13 mouse cellular contexts compared by ENCODE assay signal in genomic region chr5:116541128-116541527, GRCm38 (mm10). TPM values are rescaled to one million over a fixed set of nuclear protein-coding genes. Genes with fewer than 3 reads are reported as not detected.
DNase-seq lines count a peak whose midpoint lies in the region; ATAC-seq and TF ChIP-seq lines count a peak whose summit lies in the region.
"Had no signal": no experiment of that assay in that cellular context is flagged by ENCODE, and none has a peak within 500 bp of the region (broad histone marks: within the 10 kb centered on the region; RNA-seq: fewer than 3 reads in every experiment).

No protein-coding gene starts in this region.

- no peaks in the 10 kb centered on the region for H3K27me3 ChIP-seq in forebrain, postnatal 0 days (ENCODE audit: insufficient read depth, low read length)
- H3K27me3 ChIP-seq in forebrain, embryonic 16.5 days (replicated peaks; ENCODE audit: control insufficient read depth, insufficient read depth, low read length) = no peaks in the 10 kb centered on the region
- no peaks in the 10 kb centered on the region for H3K27me3 ChIP-seq in liver, embryonic 14.5 days (ENCODE audit: control insufficient read depth, insufficient read depth, low read length)
- H3K27me3 ChIP-seq in ES-Bruce4 (ENCODE audit: control insufficient read depth, insufficient read depth, low read length, poor library complexity, severe bottlenecking) = no peaks in the 10 kb centered on the region
- H3K27me3 ChIP-seq: hindbrain, embryonic 13.5 days had no signal

- no peak for ATAC-seq in forebrain, postnatal 0 days
- ATAC-seq in forebrain, embryonic 16.5 days = no peak
- no peak for ATAC-seq in liver, embryonic 14.5 days (ENCODE audit: insufficient read depth)

- no peak overlapping the region for H3K4me3 ChIP-seq in forebrain, postnatal 0 days (ENCODE audit: low read depth, low read length)
- no peak overlapping the region for H3K4me3 ChIP-seq in forebrain, embryonic 16.5 days (replicated peaks; ENCODE audit: low read length)
- no peak overlapping the region for H3K4me3 ChIP-seq in liver, embryonic 14.5 days (ENCODE audit: insufficient read depth in 1 of 2, low read depth in 2 of 2, low read length in 2 of 2)
- H3K4me3 ChIP-seq in ES-Bruce4 (ENCODE audit: low read depth, low read length) = no peak overlapping the region
- H3K4me3 ChIP-seq: hindbrain, embryonic 13.5 days had no signal

- no peak for TF ChIP-seq POLR2A in ES-Bruce4 (IDR thresholded peaks at IDR 0.05; ENCODE audit: insufficient read depth, low read length)
- no peak for TF ChIP-seq POLR2A in brain, embryonic 14.5 days (IDR thresholded peaks at IDR 0.05; ENCODE audit: borderline replicate concordance, extremely low read depth, insufficient read depth, insufficient read length, poor library complexity, severe bottlenecking)

- no peaks in the 10 kb centered on the region for H3K36me3 ChIP-seq in forebrain, postnatal 0 days (ENCODE audit: insufficient read depth)
- H3K36me3 ChIP-seq in forebrain, embryonic 16.5 days (ENCODE audit: control insufficient read depth, insufficient read depth) = peaks cover 3% of the 10 kb centered on the region; the same call in 1 of the 2 replicates
- H3K36me3 ChIP-seq in liver, embryonic 14.5 days (replicated peaks; ENCODE audit: control insufficient read depth, insufficient read depth, low read depth) = no peaks in the 10 kb centered on the region
- H3K36me3 ChIP-seq in ES-Bruce4 (ENCODE audit: control insufficient read depth, insufficient read depth, low read length, poor library complexity, severe bottlenecking) = no peaks in the 10 kb centered on the region
- H3K36me3 ChIP-seq: hindbrain, embryonic 13.5 days had no signal

- H3K4me1 ChIP-seq in forebrain, postnatal 0 days (ENCODE audit: insufficient read depth) = peaks cover 3% of the 10 kb centered on the region; the same call in 1 of the 2 replicates
- peaks cover 14% of the 10 kb centered on the region for H3K4me1 ChIP-seq in forebrain, embryonic 16.5 days (replicated peaks; ENCODE audit: control insufficient read depth, insufficient read depth, low read length)
- no peaks in the 10 kb centered on the region for H3K4me1 ChIP-seq in liver, embryonic 14.5 days (replicated peaks; ENCODE audit: control insufficient read depth in 2 of 2, insufficient read depth in 2 of 2, low read length in 1 of 2)
- H3K4me1 ChIP-seq in ES-Bruce4 (ENCODE audit: control insufficient read depth, insufficient read depth, low read length) = no peaks in the 10 kb centered on the region

- DNase-seq in forebrain, postnatal 0 days = no peak
- no peak for DNase-seq in liver, embryonic 14.5 days (ENCODE audit: low read depth in 3 of 3, low spot score in 3 of 3)
- DNase-seq in liver = no peak
- no peak for DNase-seq in brain, embryonic 14.5 days (ENCODE audit: low read depth)
- DNase-seq in urinary bladder, postnatal 36 days (ENCODE audit: low spot score in 2 of 2) = no peak
- DNase-seq in thymus, postnatal 10 days (ENCODE audit: low spot score in 2 of 2) = no peak
- DNase-seq: cerebellum, adult 9-11 months; thymus, adult 18-20 months had no signal

- no peak overlapping the region for H3K4me2 ChIP-seq in forebrain, postnatal 0 days (ENCODE audit: low read depth)
- no peak overlapping the region for H3K4me2 ChIP-seq in forebrain, embryonic 16.5 days (ENCODE audit: low read length)
- no peak overlapping the region for H3K4me2 ChIP-seq in liver, embryonic 14.5 days (ENCODE audit: low read depth)
- H3K4me2 ChIP-seq: hindbrain, embryonic 13.5 days had no signal

- H3K27ac ChIP-seq in forebrain, postnatal 0 days (ENCODE audit: low read depth, low read length) = no peak overlapping the region
- H3K27ac ChIP-seq in forebrain, embryonic 16.5 days (ENCODE audit: low read length) = no peak overlapping the region
- no peak overlapping the region for H3K27ac ChIP-seq in liver, embryonic 14.5 days
- no peak overlapping the region for H3K27ac ChIP-seq in ES-Bruce4 (ENCODE audit: insufficient read depth, low read length)
- H3K27ac ChIP-seq: hindbrain, embryonic 13.5 days had no signal

- TF ChIP-seq EP300 in liver, embryonic 14.5 days (IDR thresholded peaks at IDR 0.05; ENCODE audit: low read depth) = no peak
- no peak for TF ChIP-seq EP300 in ES-Bruce4 (IDR thresholded peaks at IDR 0.05; ENCODE audit: insufficient read depth, low read depth, low read length)

- no peak overlapping the region for H3K9ac ChIP-seq in forebrain, postnatal 0 days
- no peak overlapping the region for H3K9ac ChIP-seq in forebrain, embryonic 16.5 days (replicated peaks; ENCODE audit: low read depth, low read length)
- H3K9ac ChIP-seq in liver, embryonic 14.5 days (replicated peaks) = no peak overlapping the region
- H3K9ac ChIP-seq in ES-Bruce4 (ENCODE audit: low read depth, poor library complexity, severe bottlenecking) = no peak overlapping the region
- H3K9ac ChIP-seq: hindbrain, embryonic 13.5 days had no signal

- peak; percentile 52 for TF ChIP-seq CTCF in forebrain, postnatal 0 days (IDR thresholded peaks at IDR 0.05; ENCODE audit: low read depth)
- TF ChIP-seq CTCF in liver, embryonic 14.5 days (IDR thresholded peaks at IDR 0.05; ENCODE audit: low read depth) = peak; percentile 31
- TF ChIP-seq CTCF in ES-Bruce4 (IDR thresholded peaks at IDR 0.05; ENCODE audit: low read depth, low read length) = peak; percentile 75
- TF ChIP-seq CTCF in brain, embryonic 14.5 days (IDR thresholded peaks at IDR 0.05; ENCODE audit: borderline replicate concordance, extremely low read depth, insufficient read depth, insufficient read length) = peak; percentile 41

- WGBS in forebrain, postnatal 0 days = 80% methylated on average over 3 of the region's 3 CpGs
- WGBS in forebrain, embryonic 16.5 days = 90% methylated on average over 3 of the region's 3 CpGs
- WGBS in liver, embryonic 14.5 days (ENCODE audit: insufficient replicate concordance) = 53% methylated on average over 3 of the region's 3 CpGs

- no peaks in the 10 kb centered on the region for H3K9me3 ChIP-seq in forebrain, postnatal 0 days (ENCODE audit: low read length)
- no peaks in the 10 kb centered on the region for H3K9me3 ChIP-seq in forebrain, embryonic 16.5 days (ENCODE audit: control insufficient read depth, low read length)
- H3K9me3 ChIP-seq in liver, embryonic 14.5 days (ENCODE audit: control insufficient read depth, low read length) = no peaks in the 10 kb centered on the region; the same call in 1 of the 2 replicates
- H3K9me3 ChIP-seq in ES-Bruce4 (replicated peaks; ENCODE audit: control insufficient read depth, insufficient read depth, low read length, poor library complexity, severe bottlenecking) = no peaks in the 10 kb centered on the region
- H3K9me3 ChIP-seq: hindbrain, embryonic 13.5 days had no signal

RNA-seq across cellular contexts. Expression of gene Srrm4, which starts 50.5 kb away (rescaled TPM):
- 7.2 and 12.7 TPM in 2 replicates for total RNA-seq in forebrain, postnatal 0 days (2014; rRNA removed)
- polyA plus RNA-seq in forebrain, postnatal 0 days (2015; fragmentation: Nextera tagmentation; extraction: Ambion mirVana) = 10.8 and 16.4 TPM in 2 replicates
- polyA plus RNA-seq in forebrain, embryonic 16.5 days (2015; fragmentation: Nextera tagmentation; extraction: Ambion mirVana) = 32.4 and 33.9 TPM in 2 replicates
- 0.17 and 0.28 TPM in 2 replicates for polyA plus RNA-seq in liver, embryonic 14.5 days (2012; rRNA removed)
- polyA plus RNA-seq in liver, embryonic 14.5 days (2014; fragmentation: Nextera tagmentation; extraction: Ambion mirVana) = 0.24 and 0.28 TPM in 2 replicates
- polyA plus RNA-seq in ES-Bruce4 (2011; ENCODE audit: insufficient read depth, insufficient read length, low read depth, missing spikeins) = 0.48 and 0.58 TPM in 2 replicates
- 33.3 and 42.0 TPM in 2 replicates for polyA plus RNA-seq in brain, embryonic 14.5 days (2012; rRNA removed)
- total RNA-seq: megakaryocyte-erythroid progenitor cell, adult 5-6 weeks; neutrophil, adult 5-6 weeks had no signal
